Mouse (Mus musculus) stomach, postnatal 0 days (tissue): ENCODE measurements at regions not wholly inside any gene's neighbourhood (a gene's known extent, or its start where the extent isn't known, plus 50 kb on each side); places are given as distances from the start of the nearest gene placed in this dataset.

Experiments
- CTCF ChIP-seq: IDR thresholded peaks from 2 replicates; pipeline ENCODE4 v1.5.1; 2016; ENCODE audit warnings: antibody characterized with exemption, low read depth, mild to moderate bottlenecking, moderate library complexity
- EP300 ChIP-seq: optimal IDR thresholded peaks from 2 replicates; pipeline ENCODE3; 2016; ENCODE audit warnings: antibody characterized with exemption

- TF ChIP-seq CTCF, result no peak
- TF ChIP-seq EP300, result no peak
Measured at GRCm38 (mm10) chr11:63338277-63338676, 209.5 kb downstream of the Pmp22 start.
